Mouse (Mus musculus): ENCODE results near the gene Sumf2. TPM values are rescaled to one million over a fixed set of nuclear protein-coding genes. Genes with fewer than 3 reads are reported as not detected.

Gene Sumf2
- total and polyA plus RNA-seq, 3 experiments = 34.6 to 43.0 (median 39.7) TPM

DNA sequence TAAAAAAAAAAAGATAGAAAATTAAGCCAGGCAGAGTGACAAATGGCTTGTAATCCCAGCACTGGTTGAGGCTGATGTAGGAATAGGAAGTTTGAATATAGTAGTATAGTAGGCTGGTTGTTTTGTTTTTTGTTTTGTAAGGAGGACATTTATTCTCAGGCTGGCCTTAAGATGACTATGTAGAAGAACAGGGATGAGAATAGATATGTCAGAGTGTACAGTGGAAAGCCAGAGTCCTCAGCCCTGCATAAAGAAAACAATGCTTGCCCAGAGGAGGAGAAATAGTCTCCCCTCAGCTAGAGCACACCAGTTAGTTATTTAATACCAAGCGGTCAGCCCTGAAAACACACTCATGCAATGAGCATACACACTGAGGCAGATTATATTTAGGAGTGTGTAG lies 51.7 kb downstream of the Sumf2 start, which contains the start of gene Phkg1:
Phkg1 (minus strand) TSS at position 101 of the 400 bp plus-strand sequence.
- TF ChIP-seq ZC3H11A (IDR thresholded peaks at IDR 0.05; ENCODE audit: low read depth, low read length) (no peak), RCOR1 (conservative IDR thresholded peaks at IDR 0.05; ENCODE audit: low read depth, low read length) (no peak), POLR2A (IDR thresholded peaks at IDR 0.05; ENCODE audit: low read depth, low read length) (no peak), RAD21 (IDR thresholded peaks at IDR 0.05; ENCODE audit: low read depth, low read length) (no peak), MAFK (IDR thresholded peaks at IDR 0.05; ENCODE audit: insufficient replicate concordance, low read length) (no peak)
- Histone ChIP-seq H3K4me3 (replicated peaks in 1 of 3; ENCODE audit: low read depth in 2 of 3, low read length in 2 of 3, poor library complexity in 1 of 3) (no peak within 1 kb of the TSS), H3K4me2 (ENCODE audit: insufficient read depth, low read depth, poor library complexity, severe bottlenecking) (no peak within 1 kb of the TSS), H3K4me1 (ENCODE audit: control insufficient read depth in 1 of 2, insufficient read depth in 2 of 2) (peaks cover 3 to 12% of the 10 kb centered on the region in 2 experiments; a peak in 2 of 4 replicates), H3K36me3 (replicated peaks in 1 of 2; ENCODE audit: control insufficient read depth in 1 of 2, insufficient read depth in 1 of 2, low read length in 1 of 2) (peaks cover 11 to 24% of the 10 kb centered on the region in 2 experiments), H3K79me2 (replicated peaks; ENCODE audit: control insufficient read depth, extremely low read depth, insufficient read depth, poor library complexity, severe bottlenecking) (no peaks in the 10 kb centered on the region), H3K9me3 (replicated peaks; ENCODE audit: low read length) (no peaks in the 10 kb centered on the region), H3K27ac (ENCODE audit: insufficient read depth, low read depth) (no peak within 1 kb of the TSS), H3K9ac (ENCODE audit: insufficient read depth, low read depth) (no peak within 1 kb of the TSS), H3K27me3 (replicated peaks) (no peaks in the 10 kb centered on the region)
- in situ Hi-C loops (cut with MboI; ENCODE audit: low pct_ligation_motif_present, low pct_unique_long_range_greater_than_20kb, low sequenced_read_pairs) = no loop called here
- no peak for DNase-seq (ENCODE audit: extremely low read depth)
- dilution Hi-C loops (cut with MboI; ENCODE audit: extremely low pct_ligation_motif_present, extremely low pct_unique_long_range_greater_than_20kb, low sequenced_read_pairs) = no loop called here

DNA sequence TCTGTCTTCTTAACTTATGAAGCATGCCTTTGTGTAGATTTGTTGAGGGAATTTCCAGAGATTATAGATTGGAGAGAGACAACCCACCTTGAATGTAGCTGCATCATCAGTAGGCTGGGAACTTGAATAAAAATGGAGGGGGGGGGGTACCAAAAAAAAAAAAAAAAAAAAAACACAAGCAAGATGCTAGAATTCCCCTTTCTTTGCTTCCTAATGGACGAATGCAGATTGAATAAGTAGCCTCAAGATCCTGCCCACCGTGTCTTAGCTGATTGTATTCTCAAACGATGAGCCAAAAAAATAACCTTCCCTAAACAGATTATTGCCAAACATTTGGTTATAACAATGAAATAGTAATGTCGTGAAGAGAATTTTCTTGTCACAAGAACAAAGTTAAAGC lies 61.0 kb downstream of the Sumf2 start:
- Histone ChIP-seq H3K27me3 (replicated peaks) (peaks cover 20% of the 10 kb centered on the region), H3K9ac (ENCODE audit: insufficient read depth, low read depth) (peak overlapping the region; percentile 27; the same call in 1 of the 2 replicates), H3K79me2 (replicated peaks; ENCODE audit: control insufficient read depth, extremely low read depth, insufficient read depth, poor library complexity, severe bottlenecking) (no peaks in the 10 kb centered on the region), H3K9me3 (replicated peaks; ENCODE audit: low read length) (no peaks in the 10 kb centered on the region), H3K36me3 (replicated peaks in 1 of 2; ENCODE audit: control insufficient read depth in 1 of 2, insufficient read depth in 1 of 2, low read length in 1 of 2) (peaks cover 2 to 6% of the 10 kb centered on the region in 2 experiments), H3K4me1 (ENCODE audit: control insufficient read depth in 1 of 2, insufficient read depth in 2 of 2) (peaks cover 2 to 16% of the 10 kb centered on the region in 2 experiments), H3K4me3 (replicated peaks in 1 of 3; ENCODE audit: low read depth in 2 of 3, low read length in 2 of 3, poor library complexity in 1 of 3) (peak overlapping the region; percentile 45 to 64 (median 54)), H3K27ac (ENCODE audit: insufficient read depth, low read depth) (no peak overlapping the region), H3K4me2 (ENCODE audit: insufficient read depth, low read depth, poor library complexity, severe bottlenecking) (peak overlapping the region; percentile 76)
- TF ChIP-seq JUND (conservative IDR thresholded peaks at IDR 0.05; ENCODE audit: low read depth, low read length) = no peak
- peak; percentile 64 for TF ChIP-seq ZNF384 (IDR thresholded peaks at IDR 0.05; ENCODE audit: low read depth, low read length)
- in situ Hi-C loops (cut with MboI; ENCODE audit: low pct_ligation_motif_present, low pct_unique_long_range_greater_than_20kb, low sequenced_read_pairs) = no loop called here
- no peak for DNase-seq (ENCODE audit: extremely low read depth)
- dilution Hi-C loops (cut with MboI; ENCODE audit: extremely low pct_ligation_motif_present, extremely low pct_unique_long_range_greater_than_20kb, low sequenced_read_pairs) = no loop called here

DNA sequence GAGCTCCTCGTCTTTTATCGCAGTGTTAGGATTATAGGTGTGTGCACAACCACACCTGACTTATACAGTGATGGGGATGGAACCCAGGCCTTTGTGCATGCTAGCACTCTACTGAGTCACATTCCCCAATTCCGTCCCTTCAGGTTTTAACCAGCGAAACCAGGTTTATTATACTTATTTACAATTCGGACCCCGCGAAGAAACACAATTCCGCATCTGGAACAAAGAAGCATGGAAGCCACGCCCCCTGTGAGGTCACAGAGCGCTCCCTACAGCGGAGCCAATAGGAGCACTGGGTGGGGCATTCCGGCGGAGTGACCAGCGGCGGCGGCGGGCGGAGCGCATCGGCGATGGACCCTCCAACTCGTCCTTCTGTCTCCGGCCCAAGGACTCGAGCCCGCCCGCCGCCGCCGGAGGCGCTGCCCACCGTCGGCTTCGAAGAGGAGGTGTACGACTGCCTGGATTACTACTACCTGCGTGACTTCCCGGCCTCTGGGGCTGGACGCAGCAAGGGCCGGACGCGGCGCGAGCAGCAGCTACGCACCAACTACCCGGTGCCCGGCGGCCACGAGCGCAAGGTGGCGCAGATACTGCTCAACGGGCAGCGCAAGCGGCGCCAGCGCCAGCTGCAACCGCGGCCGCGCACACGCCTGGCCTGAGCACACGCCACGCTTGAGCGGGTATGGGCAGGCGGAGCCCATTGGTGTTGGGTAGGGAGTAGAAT lies 61.6 kb downstream of the Sumf2 start, which contains the start of gene Nupr1l:
Nupr1l (plus strand) TSS at position 299 of the 724 bp plus-strand sequence.
- dilution Hi-C loops (cut with MboI; ENCODE audit: extremely low pct_ligation_motif_present, extremely low pct_unique_long_range_greater_than_20kb, low sequenced_read_pairs) = no loop called here
- Histone ChIP-seq H3K36me3 (replicated peaks in 1 of 2; ENCODE audit: control insufficient read depth in 1 of 2, insufficient read depth in 1 of 2, low read length in 1 of 2) (no peaks in the 10 kb centered on the region), H3K9ac (ENCODE audit: insufficient read depth, low read depth) (peak within 1 kb of the TSS; percentile 27), H3K27me3 (replicated peaks) (peaks cover 20% of the 10 kb centered on the region), H3K27ac (ENCODE audit: insufficient read depth, low read depth) (peak within 1 kb of the TSS; percentile 61), H3K4me3 (replicated peaks in 1 of 3; ENCODE audit: low read depth in 2 of 3, low read length in 2 of 3, poor library complexity in 1 of 3) (peak within 1 kb of the TSS; percentile 54 to 93 (median 64)), H3K4me2 (ENCODE audit: insufficient read depth, low read depth, poor library complexity, severe bottlenecking) (peak within 1 kb of the TSS; percentile 76), H3K79me2 (replicated peaks; ENCODE audit: control insufficient read depth, extremely low read depth, insufficient read depth, poor library complexity, severe bottlenecking) (no peaks in the 10 kb centered on the region), H3K4me1 (ENCODE audit: control insufficient read depth in 1 of 2, insufficient read depth in 2 of 2) (peaks cover 2 to 16% of the 10 kb centered on the region in 2 experiments), H3K9me3 (replicated peaks; ENCODE audit: low read length) (no peaks in the 10 kb centered on the region)
- peak; percentile 77 for DNase-seq (ENCODE audit: extremely low read depth)
- in situ Hi-C loops (cut with MboI; ENCODE audit: low pct_ligation_motif_present, low pct_unique_long_range_greater_than_20kb, low sequenced_read_pairs) = no loop called here
- peak; percentile 63 for TF ChIP-seq NRF1 (IDR thresholded peaks at IDR 0.05; ENCODE audit: low read depth, low read length)
- no peak for TF ChIP-seq JUN (IDR thresholded peaks at IDR 0.05; ENCODE audit: insufficient read depth, low read depth, low read length)
- peak; percentile 76 for TF ChIP-seq POLR2A (IDR thresholded peaks at IDR 0.05; ENCODE audit: low read depth, low read length)
- peak; percentile 60; the same call in 1 of the 2 replicates for TF ChIP-seq ZMIZ1 (IDR thresholded peaks at IDR 0.05; ENCODE audit: low read depth, low read length)
- TF ChIP-seq ELF1 (IDR thresholded peaks at IDR 0.05; ENCODE audit: low read depth, low read length) = peak; percentile 52
- TF ChIP-seq MXI1 (IDR thresholded peaks at IDR 0.05; ENCODE audit: low read depth, low read length) = peak; percentile 61; the same call in 1 of the 2 replicates
- 0 out of 2 replicates have a peak, but pooled peaks have one; percentile 47 for TF ChIP-seq SIN3A (IDR thresholded peaks at IDR 0.05; ENCODE audit: low read length)
- TF ChIP-seq NELFE (IDR thresholded peaks at IDR 0.05; ENCODE audit: low read depth, low read length) = peak; percentile 58; the same call in 1 of the 2 replicates
- 0 out of 2 replicates have a peak, but pooled peaks have one; percentile 9 for TF ChIP-seq MEF2A (IDR thresholded peaks at IDR 0.05; ENCODE audit: borderline replicate concordance, low read depth, low read length)
- TF ChIP-seq BHLHE40 (IDR thresholded peaks at IDR 0.05; ENCODE audit: low read depth, low read length) = peak; percentile 55; the same call in 1 of the 2 replicates
- 0 out of 2 replicates have a peak, but pooled peaks have one; percentile 17 for TF ChIP-seq TBP (conservative IDR thresholded peaks at IDR 0.05; ENCODE audit: low read depth, low read length)
- TF ChIP-seq MAFK (IDR thresholded peaks at IDR 0.05; ENCODE audit: insufficient replicate concordance, low read length) = no peak
- 0 out of 2 replicates have a peak, but pooled peaks have one; percentile 28 for TF ChIP-seq TCF12 (IDR thresholded peaks at IDR 0.05; ENCODE audit: low read depth, low read length)
- TF ChIP-seq MAX (IDR thresholded peaks at IDR 0.05; ENCODE audit: low read length) = 0 out of 2 replicates have a peak, but pooled peaks have one; percentile 16
- no peak for TF ChIP-seq EP300 (IDR thresholded peaks at IDR 0.05; ENCODE audit: low read length)
- no peak; the same call in none of the 2 replicates for TF ChIP-seq UBTF (IDR thresholded peaks at IDR 0.05; ENCODE audit: low read depth, low read length)
- TF ChIP-seq RCOR1 (conservative IDR thresholded peaks at IDR 0.05; ENCODE audit: low read depth, low read length) = no peak
- TF ChIP-seq RAD21 (IDR thresholded peaks at IDR 0.05; ENCODE audit: low read depth, low read length) = no peak
- peak; percentile 32; the same call in 1 of the 2 replicates for TF ChIP-seq HCFC1 (IDR thresholded peaks at IDR 0.05; ENCODE audit: low read depth, low read length)
